Mouse (Mus musculus) lung, embryonic 16.5 days (tissue): ENCODE data around the gene Nmur2. TPM values are rescaled to one million over a fixed set of nuclear protein-coding genes. Genes with fewer than 3 reads are reported as not detected.

Experiments
- ATAC-seq: fragments of 200-750 bp; cut with Nextera tagmentation; 2 replicates; pipeline ENCODE4 v1.8.0; 2017; ENCODE audit warnings: low read depth, mild to moderate bottlenecking, moderate library complexity
- H3K27ac ChIP-seq: fragments of 300-500 bp; sonication (generic); 2 replicates; pipeline ENCODE4 v1.5.1; 2014; ENCODE audit warnings: mild to moderate bottlenecking, control low read depth, low read length
- H3K27me3 ChIP-seq: fragments of 300-500 bp; sonication (generic); 2 replicates; pipeline ENCODE4 v1.6.1; 2014; ENCODE audit warnings: low read depth, low read length, mixed read lengths; ENCODE audit not compliant: control insufficient read depth, insufficient read depth
- H3K36me3 ChIP-seq: fragments of 300-500 bp; sonication (generic); 2 replicates; pipeline ENCODE4 v1.6.1; 2014; ENCODE audit warnings: low read length; ENCODE audit not compliant: control insufficient read depth, insufficient read depth
- H3K4me1 ChIP-seq: fragments of 300-500 bp; sonication (generic); replicated peaks from 2 replicates; pipeline ENCODE4 v1.6.1; 2014; ENCODE audit warnings: low read length, mixed read lengths; ENCODE audit not compliant: control insufficient read depth, insufficient read depth
- H3K4me2 ChIP-seq: fragments of 300-500 bp; sonication (generic); 2 replicates; pipeline ENCODE4 v1.6.1; 2014; ENCODE audit warnings: low read depth, low read length, control low read depth
- H3K4me3 ChIP-seq: fragments of 300-500 bp; sonication (generic); 2 replicates; pipeline ENCODE4 v1.5.1; 2014; ENCODE audit warnings: mild to moderate bottlenecking, low read length, control low read depth
- H3K9ac ChIP-seq: fragments of 300-500 bp; sonication (generic); 2 replicates; pipeline ENCODE4 v1.6.1; 2014; ENCODE audit warnings: low read length, control low read depth
- H3K9me3 ChIP-seq: fragments of 300-500 bp; sonication (generic); 2 replicates; pipeline ENCODE4 v1.6.1; 2016; ENCODE audit warnings: low read length; ENCODE audit not compliant: control insufficient read depth
- WGBS: fragments of 180-500 bp; shearing (Covaris S2); extraction: QIAGEN DNeasy Blood & Tissue Kit; methylation state at CpG from one replicate; pipeline ENCODE4 v1.1.7; 2014; 5-methylcytosine and 5-hydroxymethylcytosine counted together
- polyA plus RNA-seq: library from polyadenylated mRNA; unstranded; fragments of >200 nt; fragmentation: Nextera tagmentation; extraction: Ambion mirVana; gene quantifications from 2 replicates; pipeline ENCODE4 v1.2.1, GENCODE M21; 2015

The Nmur2 gene
- not detected in 2 replicates for polyA plus RNA-seq

GRCm38 (mm10) chr11:56040917-56041316 is at the start of gene Nmur2:
Nmur2 (minus strand) TSS chr11:56041010.
- no peaks in the 10 kb centered on the region for H3K27me3 ChIP-seq
- no peaks in the 10 kb centered on the region for H3K4me1 ChIP-seq
- no peaks in the 10 kb centered on the region for H3K9me3 ChIP-seq
- no peak within 1 kb of the TSS for H3K4me3 ChIP-seq
- H3K36me3 ChIP-seq: no peaks in the 10 kb centered on the region
- H3K9ac ChIP-seq: no peak within 1 kb of the TSS
- H3K27ac ChIP-seq: no peak within 1 kb of the TSS
- no peak within 1 kb of the TSS for H3K4me2 ChIP-seq
- 6% methylated on average over 6 of the region's 6 CpGs for WGBS
- 0 out of 2 replicates have a peak, but pooled peaks have one; percentile 26 for ATAC-seq

DNA sequence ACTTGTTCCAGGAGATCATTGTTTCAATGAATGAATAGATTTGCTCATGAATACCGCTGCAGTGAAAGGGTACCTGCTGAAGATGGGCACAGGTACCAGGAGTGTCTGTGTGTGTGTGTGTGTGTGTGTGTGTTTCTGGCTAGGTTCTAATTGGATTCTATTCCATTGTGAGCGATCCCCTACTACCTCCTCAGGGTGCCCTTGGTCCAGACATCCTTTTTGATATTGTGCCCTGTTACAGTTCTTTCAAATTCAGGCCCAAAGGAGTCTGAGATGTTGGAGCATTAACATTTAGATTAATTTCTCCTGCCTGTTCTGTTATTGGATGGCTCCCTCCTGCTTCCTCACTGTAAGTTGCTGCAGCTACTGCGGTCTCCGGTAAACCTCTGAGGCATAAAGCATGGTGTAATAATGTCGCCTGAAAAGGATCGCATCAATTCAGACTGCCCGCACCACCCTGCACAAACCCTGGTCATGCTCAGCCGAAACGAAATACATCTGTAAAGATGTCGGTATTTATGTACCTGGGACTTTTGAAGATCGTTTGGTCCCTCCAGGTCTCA is 48.4 kb upstream of the Nmur2 start:
- Histone ChIP-seq H3K4me1 (no peaks in the 10 kb centered on the region), H3K4me2 (no peak overlapping the region), H3K4me3 (no peak overlapping the region), H3K27ac (no peak overlapping the region), H3K36me3 (no peaks in the 10 kb centered on the region), H3K27me3 (no peaks in the 10 kb centered on the region), H3K9ac (no peak overlapping the region), H3K9me3 (no peaks in the 10 kb centered on the region)
- 85% methylated on average over 11 of the region's 11 CpGs for WGBS
- no peak for ATAC-seq

DNA sequence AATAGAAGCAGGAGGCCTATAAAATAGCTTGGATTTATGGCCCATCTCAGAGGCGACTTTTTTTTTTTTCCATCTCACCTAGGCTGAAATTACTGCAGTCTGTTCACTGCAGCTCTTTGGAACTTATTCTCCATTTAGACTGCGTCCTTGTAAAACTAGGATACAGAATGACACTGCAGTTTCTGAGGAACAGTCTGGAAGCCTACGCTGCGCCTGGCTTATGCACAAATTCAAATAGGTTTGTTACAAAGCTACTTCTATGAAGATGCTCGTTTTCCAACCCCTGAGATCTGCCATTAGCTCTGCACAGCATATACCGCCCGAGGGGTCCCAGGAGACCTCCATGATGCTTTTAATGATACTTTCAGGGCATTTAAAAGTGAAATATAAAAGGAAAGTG is 31.3 kb upstream of the Nmur2 start:
- ATAC-seq: no peak
- Histone ChIP-seq H3K4me1 (no peaks in the 10 kb centered on the region), H3K9ac (no peak overlapping the region), H3K27me3 (no peaks in the 10 kb centered on the region), H3K36me3 (no peaks in the 10 kb centered on the region), H3K4me2 (no peak overlapping the region), H3K27ac (no peak overlapping the region), H3K4me3 (no peak overlapping the region), H3K9me3 (no peaks in the 10 kb centered on the region)
- 77% methylated on average over 7 of the region's 7 CpGs for WGBS

- ATAC-seq: no peak
- Histone ChIP-seq H3K27me3 (no peaks in the 10 kb centered on the region), H3K36me3 (no peaks in the 10 kb centered on the region), H3K9ac (no peak overlapping the region), H3K4me2 (no peak overlapping the region), H3K27ac (no peak overlapping the region), H3K4me3 (no peak overlapping the region), H3K4me1 (no peaks in the 10 kb centered on the region), H3K9me3 (no peaks in the 10 kb centered on the region)
- 78% methylated on average over 2 of the region's 2 CpGs for WGBS
These were observed 28.8 kb upstream of the Nmur2 start for GRCm38 (mm10) chr11:56069658-56070057.

- H3K9me3 ChIP-seq: no peaks in the 10 kb centered on the region
- H3K4me3 ChIP-seq: no peak overlapping the region
- H3K9ac ChIP-seq: no peak overlapping the region
- ATAC-seq: no peak
- H3K36me3 ChIP-seq: no peaks in the 10 kb centered on the region
- 83% methylated on average over 2 of the region's 2 CpGs for WGBS
- no peak overlapping the region for H3K4me2 ChIP-seq
- H3K27ac ChIP-seq: no peak overlapping the region
- no peaks in the 10 kb centered on the region for H3K4me1 ChIP-seq
- no peaks in the 10 kb centered on the region for H3K27me3 ChIP-seq
These were observed 24.3 kb upstream of the Nmur2 start for GRCm38 (mm10) chr11:56065147-56065546.

- no peak for ATAC-seq
- no peaks in the 10 kb centered on the region for H3K4me1 ChIP-seq
- H3K9me3 ChIP-seq: no peaks in the 10 kb centered on the region
- 36% methylated on average over 4 of the region's 4 CpGs for WGBS
- H3K4me3 ChIP-seq: no peak overlapping the region
- H3K27ac ChIP-seq: no peak overlapping the region
- H3K4me2 ChIP-seq: no peak overlapping the region
- no peak overlapping the region for H3K9ac ChIP-seq
- no peaks in the 10 kb centered on the region for H3K27me3 ChIP-seq
- no peaks in the 10 kb centered on the region for H3K36me3 ChIP-seq
These were observed 23.8 kb upstream of the Nmur2 start for GRCm38 (mm10) chr11:56064575-56064974.

DNA sequence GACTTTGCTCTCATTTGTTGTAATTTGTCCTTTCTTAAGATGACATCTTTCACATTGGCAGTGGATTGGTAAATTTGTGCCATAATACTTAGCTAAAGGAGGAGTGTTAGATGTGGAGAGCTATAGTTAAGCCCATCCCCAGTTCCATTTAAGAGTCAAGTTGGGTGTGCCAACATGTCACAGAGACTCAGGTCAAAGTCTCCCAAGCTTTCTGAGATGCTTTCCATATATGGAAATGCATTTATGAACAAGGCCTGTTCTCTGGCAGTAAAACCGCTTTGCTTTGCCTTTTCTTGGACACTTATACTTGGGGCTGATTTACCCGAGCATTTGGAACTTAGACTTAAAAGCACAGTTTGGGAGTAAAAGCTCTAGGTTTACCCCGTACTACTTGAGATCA is 18.4 kb upstream of the Nmur2 start:
- ATAC-seq: no peak
- Histone ChIP-seq H3K36me3 (no peaks in the 10 kb centered on the region), H3K27ac (no peak overlapping the region), H3K4me3 (no peak overlapping the region), H3K4me1 (no peaks in the 10 kb centered on the region), H3K4me2 (no peak overlapping the region), H3K9me3 (no peaks in the 10 kb centered on the region), H3K9ac (no peak overlapping the region), H3K27me3 (no peaks in the 10 kb centered on the region)
- 53% methylated on average over 3 of the region's 3 CpGs for WGBS

DNA sequence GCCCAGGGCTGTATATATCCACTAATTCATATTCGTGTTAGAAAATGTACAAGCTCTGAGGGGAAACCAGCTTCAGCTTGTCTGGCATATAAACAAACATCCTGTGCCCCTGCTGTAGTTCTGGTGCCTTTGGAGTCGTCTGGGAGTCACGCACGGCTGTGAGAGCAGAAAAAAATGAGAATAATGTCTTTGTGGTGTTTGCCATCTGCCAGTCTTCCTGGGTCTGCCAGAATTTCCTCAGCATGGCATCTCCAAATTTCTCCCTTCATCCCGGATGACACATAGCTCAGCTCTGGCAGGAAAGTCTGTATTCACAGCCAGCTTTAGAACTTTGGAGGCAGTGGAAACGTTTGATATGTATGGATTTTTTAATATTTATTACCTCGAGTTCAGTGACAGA is 13.6 kb upstream of the Nmur2 start:
- H3K9ac ChIP-seq: no peak overlapping the region
- no peak overlapping the region for H3K4me2 ChIP-seq
- ATAC-seq: no peak
- WGBS: 51% methylated on average over 7 of the region's 7 CpGs
- H3K27ac ChIP-seq: no peak overlapping the region
- no peaks in the 10 kb centered on the region for H3K27me3 ChIP-seq
- H3K36me3 ChIP-seq: no peaks in the 10 kb centered on the region
- H3K9me3 ChIP-seq: no peaks in the 10 kb centered on the region
- no peak overlapping the region for H3K4me3 ChIP-seq
- H3K4me1 ChIP-seq: no peaks in the 10 kb centered on the region

GRCm38 (mm10) chr11:56026854-56027253 is 14.0 kb downstream of the Nmur2 start:
- WGBS: 45% methylated on average over 10 of the region's 10 CpGs
- no peaks in the 10 kb centered on the region for H3K36me3 ChIP-seq
- H3K9me3 ChIP-seq: no peaks in the 10 kb centered on the region
- H3K4me2 ChIP-seq: no peak overlapping the region
- no peak overlapping the region for H3K27ac ChIP-seq
- H3K27me3 ChIP-seq: no peaks in the 10 kb centered on the region
- H3K4me1 ChIP-seq: no peaks in the 10 kb centered on the region
- no peak for ATAC-seq
- H3K9ac ChIP-seq: no peak overlapping the region
- no peak overlapping the region for H3K4me3 ChIP-seq
